Mouse (Mus musculus): ENCODE data around the gene Ak2.

Gene Ak2

DNA sequence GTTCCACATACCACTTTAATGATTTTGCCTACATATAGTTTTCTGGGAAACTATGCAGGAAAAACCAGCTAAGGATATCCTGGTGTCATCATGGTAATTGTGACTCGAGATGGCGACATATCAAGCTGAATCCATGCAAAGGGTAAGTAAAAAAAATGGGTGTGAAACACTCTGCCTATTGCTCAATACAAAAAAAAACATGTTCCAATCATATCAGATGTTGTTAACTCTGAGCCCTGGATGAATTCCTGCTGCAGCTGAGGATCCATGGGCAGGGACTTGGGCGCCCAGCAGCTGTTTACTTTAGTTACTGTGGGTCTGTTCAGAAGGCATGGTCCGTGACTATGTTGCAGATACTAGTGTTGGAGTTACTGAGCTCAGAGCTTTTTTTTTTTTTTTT is 15.2 kb upstream of the Ak2 start:
- no peak for DNase-seq

DNA sequence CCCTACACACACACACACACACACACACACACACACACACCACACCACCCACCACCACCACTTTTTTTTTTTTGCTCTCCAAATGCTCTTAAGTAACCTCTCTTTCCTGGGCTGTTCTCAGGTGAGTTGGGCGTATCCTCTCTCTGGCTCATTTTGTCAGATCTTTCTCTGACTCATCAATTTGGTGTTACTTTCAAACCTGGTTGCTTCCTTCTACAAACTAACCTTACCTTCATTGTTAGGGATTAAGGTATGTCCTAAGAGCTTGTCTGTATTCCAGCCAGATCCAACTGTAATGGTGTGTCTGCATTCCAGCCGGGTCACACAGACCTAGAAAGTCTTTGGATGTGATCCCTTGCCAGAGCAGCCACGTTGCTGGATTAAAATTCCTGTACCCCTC is 14.5 kb upstream of the Ak2 start:
- no peak for DNase-seq

DNA sequence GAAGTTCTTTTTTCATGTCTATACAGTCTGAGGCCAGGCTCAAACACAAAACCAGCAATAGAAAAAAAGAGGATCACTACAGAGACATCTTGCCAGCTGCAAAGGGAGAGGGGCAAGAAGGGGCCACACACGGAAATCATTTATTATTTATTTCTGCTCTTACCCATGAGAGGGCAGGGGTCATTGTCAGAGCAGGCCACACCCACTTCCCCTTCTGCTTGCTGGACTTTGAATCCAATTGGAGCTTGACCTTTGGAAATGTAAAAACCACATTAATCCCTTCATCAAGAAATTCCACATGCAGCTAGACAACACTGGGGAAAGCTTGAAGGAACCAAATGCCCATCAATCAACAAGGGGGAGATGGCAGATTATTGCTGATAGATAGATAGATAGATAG is 13.1 kb upstream of the Ak2 start:
- DNase-seq: peak; percentile 72 to 73

DNA sequence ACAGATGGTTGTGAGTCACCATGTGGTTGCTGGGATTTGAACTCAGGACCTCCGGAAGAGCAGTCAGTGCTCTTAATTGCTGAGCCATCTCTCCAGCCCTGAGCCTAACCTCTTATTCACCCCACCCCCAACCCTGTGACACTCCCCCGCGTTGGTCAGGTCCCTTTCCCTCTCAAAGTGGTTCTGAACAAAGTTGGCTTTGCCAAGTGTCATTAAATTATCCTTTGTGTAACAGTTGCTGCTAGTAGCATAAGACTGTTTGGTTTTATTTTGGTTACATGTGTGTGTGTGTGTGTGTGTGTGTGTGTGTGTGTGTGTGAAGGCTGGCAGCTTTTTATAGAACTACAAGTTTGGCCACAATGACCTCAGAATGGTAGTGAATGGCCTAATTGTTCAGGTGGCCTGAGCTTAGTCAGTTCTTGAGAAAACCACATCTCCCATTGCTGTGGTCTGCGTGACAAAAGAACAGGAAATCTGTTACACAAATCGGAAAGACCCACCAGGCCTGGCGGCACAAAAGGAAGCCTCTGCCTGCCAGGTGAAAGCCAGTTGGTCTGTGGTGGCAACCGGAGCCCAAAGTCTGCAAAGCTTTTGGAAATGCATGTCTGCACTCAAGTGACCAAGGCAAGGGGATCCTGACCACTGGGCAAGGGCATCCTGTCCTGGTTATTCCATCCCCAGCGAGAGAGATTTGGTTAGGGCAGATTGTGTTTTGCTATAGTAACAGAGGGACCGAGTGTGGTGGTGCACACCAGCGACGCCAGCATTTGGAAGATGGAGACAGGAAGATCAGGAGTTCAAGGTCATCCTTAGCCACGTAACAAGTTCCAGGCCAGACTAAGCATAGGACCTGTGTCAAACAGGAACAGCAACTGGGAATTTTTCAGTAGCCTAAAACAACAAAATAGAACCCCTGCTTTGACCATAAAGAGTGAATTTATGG is 10.6 kb upstream of the Ak2 start:
- DNase-seq: no peak

DNA sequence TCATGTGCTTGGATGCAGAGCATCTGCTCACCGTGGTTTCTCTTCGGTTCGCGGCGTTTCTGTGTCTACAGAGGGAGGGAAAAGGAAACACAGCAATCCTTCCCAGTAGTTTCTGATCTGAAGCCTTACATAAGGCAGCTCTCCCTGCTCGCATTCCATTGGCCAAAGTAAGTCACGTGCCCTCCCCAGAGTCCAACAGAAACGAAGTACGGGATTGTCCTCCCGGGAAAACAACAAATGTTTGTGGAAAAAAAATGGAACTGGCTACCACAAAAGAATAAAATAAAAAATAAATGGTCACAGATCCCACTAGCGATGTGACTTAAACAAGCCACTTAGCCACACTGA is 10.0 kb upstream of the Ak2 start:
- DNase-seq: peak in 1 of 2 experiments; percentile 37

DNA sequence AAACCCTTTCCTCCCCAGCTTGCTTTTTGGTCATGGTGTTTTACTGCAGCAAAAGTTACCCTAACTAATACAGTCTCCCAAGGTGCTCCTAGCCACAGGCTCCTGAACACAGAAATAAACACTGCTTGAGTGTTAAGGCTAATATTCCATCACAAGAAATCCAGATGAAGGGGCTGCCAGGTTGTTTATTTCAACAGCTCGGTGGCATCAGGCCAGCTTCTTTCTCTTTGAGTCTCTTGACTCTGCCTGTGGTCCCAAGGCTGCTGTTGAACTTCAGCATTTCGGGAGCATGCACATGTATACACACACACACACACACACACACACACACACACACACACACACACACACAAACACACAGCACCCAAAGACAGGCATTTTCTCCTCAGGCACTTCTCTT is 8.6 kb upstream of the Ak2 start:
- DNase-seq: peak in 1 of 2 experiments; percentile 50

DNA sequence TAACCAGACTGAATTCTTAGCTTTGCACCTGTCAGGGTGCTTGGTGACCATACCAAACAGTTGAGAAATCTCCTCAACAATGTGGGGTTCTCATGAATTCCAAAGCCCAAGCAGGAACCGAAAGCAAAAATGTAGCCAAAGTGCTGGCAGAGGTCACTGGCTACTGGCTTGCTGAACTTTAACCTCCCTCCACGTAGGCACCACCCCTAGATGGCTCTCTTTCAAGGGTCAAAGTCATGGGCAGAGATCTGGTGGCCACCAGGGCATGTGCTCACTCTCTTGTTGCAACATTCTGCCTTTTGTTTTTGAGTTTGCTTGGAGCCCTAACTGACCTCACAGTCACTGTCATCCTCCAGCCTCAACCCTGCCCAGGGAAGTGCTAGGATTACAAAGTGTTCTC is 8.1 kb upstream of the Ak2 start:
- DNase-seq: peak; percentile 86 to 89

DNA sequence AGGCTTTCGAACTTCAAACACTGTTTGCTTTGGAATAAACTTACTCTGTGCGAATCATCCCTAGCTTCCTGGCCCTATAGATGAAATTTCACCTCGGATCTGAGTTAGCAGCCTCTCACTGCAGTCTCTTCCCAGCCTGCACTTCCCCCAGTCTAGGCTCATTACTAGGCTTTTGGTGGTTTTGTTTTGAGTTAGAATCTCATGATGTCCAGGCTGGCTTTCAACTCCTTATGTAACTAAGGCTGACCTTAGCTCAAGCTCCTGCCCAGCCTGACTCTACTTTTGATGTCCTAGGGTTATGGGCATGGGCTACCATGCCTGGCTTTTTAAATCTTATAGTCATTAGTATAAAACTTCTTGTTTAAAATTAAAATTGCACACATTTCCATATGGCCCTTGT is 7.2 kb upstream of the Ak2 start:
- peak; percentile 52 to 73 for DNase-seq

DNA sequence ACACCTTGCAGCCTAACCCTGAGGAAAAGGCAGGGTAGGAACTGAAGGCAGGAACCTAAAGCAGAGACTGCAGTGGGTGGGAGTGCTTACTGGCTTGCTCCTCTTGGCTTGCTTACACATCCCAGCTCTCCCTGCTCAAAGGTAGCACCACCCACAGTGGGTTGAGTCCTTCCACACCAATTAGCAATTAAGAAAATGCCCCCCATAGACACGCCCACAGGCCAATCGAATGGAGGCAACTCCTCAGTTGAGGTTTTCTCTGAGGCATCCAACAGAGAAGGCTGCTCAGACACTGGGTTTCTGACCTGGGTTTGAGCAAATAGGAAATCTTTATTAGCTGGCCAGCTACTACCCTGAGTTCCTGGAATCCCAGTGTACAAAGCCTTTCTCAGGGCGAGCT is 2.8 kb upstream of the Ak2 start:
- peak; percentile 56 to 73 for DNase-seq

DNA sequence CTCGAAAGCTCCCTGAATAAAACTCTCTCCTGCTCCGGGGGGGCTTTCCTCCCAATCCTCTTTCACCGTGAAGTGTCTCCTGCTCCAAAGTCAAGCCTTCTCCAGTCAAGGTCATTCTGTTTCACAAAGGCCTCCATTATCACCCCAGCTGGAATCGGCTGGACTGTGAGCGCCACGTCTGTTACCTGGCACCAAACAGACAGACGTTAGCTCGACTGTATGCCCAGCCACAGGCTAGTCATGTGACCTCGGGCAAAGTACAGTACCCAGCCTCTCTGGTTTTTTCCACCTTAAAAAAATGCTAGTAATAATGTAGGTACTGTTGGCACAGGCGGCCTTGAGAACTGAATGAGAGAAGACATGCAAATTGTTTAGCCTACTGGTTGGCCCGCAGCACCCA is 2.1 kb upstream of the Ak2 start:
- peak; percentile 87 to 89 for DNase-seq

DNA sequence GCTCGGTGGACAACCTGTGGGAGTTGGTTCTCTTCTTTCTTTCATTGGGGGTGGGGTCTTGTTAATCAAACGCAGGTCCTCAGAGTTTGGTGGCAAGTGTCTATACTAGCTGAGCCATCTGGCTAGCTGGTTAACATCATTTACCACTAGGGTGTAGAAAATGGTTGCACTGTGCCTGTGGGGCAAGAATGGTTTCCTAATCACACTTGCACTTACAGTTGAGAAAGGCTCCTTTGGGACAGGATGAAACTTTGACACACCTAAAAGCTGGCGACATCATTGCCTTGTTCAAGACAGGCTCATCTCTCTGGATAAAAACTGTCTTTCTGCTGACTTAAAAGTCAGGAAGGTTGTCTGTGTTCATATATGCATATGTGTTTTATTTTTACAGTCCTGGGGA is 418 bp downstream of the Ak2 start:
- no peak for DNase-seq

DNA sequence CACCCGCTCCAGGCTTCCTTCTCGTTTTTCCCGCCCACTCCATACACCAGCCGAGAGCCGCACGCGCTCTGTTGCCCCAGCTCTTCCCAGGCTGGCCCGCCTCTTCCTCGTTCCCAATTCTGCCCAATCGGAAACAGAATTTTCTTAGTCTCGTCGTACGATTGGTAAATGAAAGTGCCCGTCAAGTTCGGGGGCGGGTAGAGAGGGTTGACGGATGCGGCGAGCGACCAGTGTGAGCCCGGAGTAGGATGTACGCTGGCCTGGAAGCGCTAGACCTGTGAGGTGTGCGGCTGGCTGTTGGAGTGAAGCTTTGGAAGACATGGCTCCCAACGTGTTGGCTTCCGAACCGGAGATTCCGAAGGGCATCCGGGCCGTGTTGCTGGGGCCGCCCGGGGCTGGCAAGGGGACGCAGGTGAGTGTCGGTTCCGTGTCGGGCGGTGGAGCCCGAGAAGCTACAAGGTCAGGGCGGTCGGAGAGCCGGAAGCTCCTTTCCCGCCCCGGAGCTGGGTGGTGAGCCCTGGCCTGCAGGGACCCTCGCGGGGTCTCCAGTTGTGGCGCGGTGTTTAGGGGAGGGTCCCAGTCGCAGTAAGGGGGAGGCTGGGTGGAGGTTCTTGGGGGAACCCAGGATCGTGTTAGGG is 1.4 kb downstream of the Ak2 start:
- peak; percentile 96 to 97 for DNase-seq

DNA sequence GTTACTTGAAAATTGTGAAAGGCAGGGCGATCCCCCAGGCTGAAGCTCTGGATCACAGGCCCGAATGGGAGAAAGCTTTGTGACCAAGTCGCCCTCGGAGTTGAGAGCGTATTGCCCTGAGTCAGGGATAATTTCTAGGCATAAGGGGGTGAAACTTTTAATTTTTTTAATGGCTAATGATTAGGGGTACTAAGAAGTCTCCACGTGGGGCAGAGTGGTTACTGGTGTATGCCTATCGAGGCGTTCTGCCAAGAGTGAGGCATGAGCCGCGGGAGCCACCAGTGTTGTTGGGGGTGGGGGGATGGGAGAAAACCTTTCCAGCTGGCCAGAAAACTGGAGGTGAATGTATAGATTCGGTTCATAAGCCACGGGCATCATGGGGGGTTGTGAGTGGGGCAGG is 1.9 kb downstream of the Ak2 start:
- no peak for DNase-seq

DNA sequence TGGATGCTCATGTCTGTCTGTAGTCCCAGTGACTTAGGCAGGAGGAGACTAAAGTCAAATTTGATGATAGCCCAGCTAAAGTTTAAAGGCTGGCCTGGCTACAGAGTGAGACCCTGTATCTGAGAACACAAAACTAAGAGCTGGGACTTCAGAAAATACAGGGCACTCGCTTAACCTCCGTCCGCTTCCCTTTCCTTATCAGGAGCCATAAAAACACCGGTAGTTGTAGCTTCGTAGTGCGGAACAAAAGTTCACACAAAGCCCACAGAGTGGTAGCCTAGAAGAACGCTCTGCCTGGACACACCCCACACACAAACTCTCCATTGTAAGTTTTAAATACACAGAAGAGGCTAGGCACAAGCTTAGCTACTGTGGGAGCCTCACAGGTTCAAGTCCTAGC is 3.5 kb downstream of the Ak2 start:
- no peak for DNase-seq

DNA sequence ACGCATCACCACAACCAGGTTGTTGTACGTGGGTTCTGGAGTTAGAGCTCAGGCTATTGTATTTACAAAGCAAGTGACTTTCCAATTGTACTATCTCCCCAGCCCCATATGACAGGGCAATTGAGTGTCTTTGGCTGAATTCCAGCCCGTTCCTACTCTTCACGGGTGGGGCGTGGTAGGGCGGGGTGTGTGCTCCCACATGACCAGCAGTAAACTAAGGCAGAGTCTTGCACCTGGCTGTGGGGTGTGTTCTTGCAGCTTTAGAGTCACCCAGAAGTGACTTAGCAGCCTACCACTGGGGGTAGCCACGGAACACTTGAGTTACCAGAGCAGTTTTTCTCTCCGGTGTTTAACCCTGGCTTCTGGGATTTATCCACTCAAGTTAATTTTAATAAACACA is 5.5 kb downstream of the Ak2 start:
- no peak for DNase-seq

DNA sequence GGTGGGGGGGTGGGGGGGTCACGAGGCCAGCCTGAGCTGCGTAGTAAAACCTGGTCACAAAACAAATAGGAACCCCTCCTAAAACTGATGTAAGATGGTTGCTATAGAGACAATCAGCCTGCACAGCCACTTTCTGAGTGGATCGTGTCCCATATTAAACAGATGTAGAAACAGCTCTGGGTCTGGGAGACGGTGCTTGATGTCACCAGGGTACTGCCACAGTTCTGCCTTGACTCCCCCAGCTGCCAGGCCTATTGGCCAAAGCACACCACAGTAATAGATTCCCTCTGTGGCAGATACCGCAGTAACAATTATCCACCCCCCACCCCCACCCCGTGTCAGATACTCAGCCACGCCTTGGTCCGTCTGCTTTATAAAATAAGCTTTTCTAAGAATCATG is 6.6 kb downstream of the Ak2 start:
- DNase-seq: no peak

DNA sequence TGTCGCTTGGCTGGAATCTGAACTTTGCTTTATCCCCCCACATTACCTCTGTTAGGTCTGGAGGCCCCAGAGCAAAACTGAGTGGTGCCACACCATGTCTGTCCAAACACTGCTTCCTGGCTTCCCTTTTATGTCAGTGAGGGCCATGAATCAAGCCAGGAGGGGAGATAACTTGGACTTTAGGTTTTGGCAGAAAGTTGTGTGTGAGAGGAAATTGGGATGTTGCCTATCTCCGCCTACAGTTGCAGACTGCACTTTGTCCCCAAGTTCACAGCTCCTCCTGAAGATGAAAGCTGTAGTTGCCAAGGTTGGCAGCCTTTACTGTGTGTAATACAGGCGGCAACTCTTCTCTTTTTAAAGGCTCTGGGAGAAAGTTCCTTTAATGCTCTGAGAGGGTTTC is 9.0 kb downstream of the Ak2 start:
- DNase-seq: peak; percentile 80 to 88

DNA sequence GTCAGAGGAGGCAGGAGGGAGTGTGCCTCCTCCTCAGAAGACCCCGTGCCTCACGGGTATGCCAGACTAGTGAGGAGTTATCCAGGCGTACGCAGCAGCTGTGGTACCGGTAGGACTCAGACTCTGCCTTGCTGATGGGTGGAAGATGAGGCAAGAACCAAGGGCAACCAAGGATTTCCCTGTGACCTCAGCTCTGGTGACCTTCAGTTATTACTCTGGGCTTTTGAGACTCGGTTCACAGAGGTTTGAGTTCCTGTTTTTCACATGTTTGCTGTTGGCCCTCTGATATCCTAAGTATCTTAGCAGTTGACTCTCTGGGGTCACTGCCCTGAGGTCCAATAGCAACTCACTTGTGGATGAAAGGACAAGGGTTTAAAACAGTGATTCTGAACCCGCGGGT is 12.0 kb downstream of the Ak2 start:
- no peak for DNase-seq

DNA sequence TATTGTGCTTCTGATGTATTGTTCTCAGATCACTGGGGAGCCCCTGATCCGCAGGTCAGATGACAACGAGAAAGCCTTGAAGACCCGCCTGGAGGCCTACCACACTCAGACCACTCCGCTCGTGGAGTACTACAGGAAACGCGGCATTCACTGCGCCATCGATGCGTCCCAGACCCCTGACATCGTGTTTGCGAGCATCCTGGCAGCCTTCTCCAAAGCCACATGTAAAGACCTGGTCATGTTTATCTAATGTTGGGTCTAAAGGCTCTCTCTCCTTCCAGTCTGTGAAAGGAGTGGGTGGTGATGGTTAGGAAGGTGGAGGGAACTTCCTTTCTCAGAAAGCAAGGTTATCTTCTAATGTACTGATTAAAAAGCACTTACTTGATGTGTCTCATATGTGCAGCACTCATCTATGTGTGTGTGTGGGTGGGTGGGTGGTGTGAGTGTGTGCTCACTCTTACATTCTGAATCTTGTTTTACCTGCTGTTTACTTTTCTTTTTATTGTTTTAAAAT is 16.3 kb downstream of the Ak2 start:
- no peak for DNase-seq

DNA sequence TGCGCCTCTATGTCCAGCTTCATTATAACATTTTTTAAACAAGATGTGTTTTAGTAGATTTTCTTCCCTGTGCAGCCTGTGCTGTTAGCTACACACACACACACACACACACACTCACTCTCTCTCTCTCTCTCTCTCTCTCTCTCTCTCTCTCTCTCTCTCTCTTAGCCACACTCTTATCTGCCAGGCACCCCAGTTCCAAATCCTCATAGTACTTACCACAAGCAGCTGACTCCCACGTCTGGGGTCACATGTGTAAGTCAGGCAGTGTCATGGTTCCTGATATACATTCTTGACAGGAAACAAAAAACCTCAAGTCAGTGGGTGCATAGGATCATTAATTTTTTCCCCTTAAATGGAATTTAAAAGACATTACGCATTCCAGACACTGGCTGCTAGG is 16.9 kb downstream of the Ak2 start:
- no peak for DNase-seq

DNA sequence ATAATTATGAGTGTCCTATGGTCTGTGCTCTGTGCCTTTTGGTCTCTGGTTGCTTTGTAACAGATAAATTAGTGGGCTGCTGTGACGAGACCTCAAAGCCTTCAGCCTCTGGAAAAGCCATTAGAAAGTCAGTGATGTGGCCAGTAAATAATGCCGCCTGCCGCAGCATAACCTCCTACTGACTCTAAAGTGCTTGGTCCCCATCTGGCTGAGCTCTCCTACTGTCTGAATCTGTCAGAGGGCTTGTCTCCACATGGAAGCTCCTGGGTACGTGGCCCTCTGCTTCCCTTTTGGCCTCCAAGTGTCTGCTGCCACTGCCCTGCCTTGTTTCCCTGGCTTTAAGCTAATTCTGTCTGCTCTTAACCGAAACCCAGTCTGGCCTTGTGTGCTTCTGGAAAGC is 17.8 kb downstream of the Ak2 start:
- no peak for DNase-seq

DNA sequence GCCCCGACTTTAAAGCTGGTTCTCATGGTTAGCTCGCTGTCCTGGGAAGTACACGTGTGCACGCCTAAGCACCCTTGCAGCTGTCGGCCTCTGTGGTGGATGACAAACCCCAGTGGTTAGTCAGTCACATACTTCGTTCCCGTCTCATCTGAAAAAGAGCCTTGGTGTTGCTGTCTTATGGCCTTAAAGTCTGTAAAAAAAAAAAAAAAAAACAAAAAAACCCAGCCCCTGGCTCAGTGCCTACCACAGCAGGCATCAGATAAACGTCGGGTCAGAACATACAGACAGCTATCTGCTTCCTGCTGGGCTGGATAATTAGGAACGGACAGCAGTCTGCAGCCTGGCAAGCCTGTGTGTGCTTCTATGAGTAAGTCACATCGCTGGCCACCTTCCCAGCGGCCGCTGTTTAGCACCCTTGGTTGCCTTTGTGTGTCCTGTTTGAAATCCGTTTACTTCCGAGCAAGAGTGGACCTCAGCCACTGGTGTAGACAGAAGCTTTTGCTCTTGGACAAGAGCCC is 19.9 kb downstream of the Ak2 start:
- DNase-seq: no peak

DNA sequence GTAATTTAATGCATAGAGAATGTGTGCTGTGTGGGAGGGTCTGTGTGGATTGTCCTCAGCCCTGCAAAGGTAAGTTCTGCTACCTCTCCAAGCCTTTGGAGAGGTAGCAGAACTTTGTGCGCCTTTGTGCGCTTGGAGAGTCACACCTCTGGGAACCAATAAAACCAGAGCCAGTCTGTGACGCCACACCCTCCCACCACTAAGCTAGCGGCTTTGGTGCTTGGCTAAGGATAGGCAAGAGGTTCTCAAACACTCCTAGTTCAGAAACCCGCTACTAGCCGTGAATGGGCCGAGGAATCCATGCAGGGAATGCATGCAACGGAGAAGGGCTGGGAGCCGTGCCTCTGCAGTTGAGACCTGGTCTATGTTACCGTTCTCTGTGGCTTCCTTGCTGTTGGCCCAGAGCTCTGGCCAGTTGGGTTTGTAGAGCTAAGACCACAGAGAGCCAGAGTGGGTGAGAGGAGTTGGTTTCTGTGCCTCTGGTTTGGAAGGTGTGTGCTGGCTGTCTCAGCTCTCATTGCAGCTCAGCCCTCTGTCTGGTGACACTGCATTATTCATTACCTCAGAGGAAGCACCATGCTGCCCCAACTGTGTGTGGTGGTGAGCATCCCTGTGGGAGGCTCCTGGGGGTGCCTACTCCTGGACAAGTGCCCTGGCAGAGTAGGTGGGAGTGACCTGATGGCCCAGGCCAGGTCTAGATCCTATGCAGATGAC is 21.6 kb downstream of the Ak2 start:
- DNase-seq: no peak

DNA sequence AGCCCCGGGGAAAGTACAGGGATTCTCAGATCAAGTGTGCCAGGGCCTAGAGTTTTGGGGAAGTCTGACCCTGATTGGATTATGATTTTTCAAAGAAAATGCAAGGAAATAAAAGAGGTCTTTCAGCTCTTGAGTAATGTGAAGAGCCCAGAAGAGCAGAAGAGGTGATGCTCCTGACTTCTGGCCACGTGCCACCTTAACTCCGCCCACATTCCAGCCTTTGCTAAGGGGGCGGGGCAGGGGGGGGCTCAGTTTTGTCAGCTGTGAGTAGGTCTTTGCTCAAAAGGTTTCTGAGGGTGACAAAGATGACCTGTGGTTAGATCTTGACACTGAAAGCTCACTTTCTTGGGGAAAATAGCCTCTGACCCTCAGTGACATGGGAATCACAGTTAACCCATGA is 24.6 kb downstream of the Ak2 start:
- no peak for DNase-seq

All from kidney, adult 8-10 months (tissue).